Mouse (Mus musculus): ENCODE results near the gene Clrn3. TPM values are rescaled to one million over a fixed set of nuclear protein-coding genes. Genes with fewer than 3 reads are reported as not detected.

Clrn3 gene
- polyA plus RNA-seq, 1 experiment from 2014 or later = 4.1 TPM

GRCm38 (mm10) chr7:135486645-135487382 is 41.6 kb downstream of the Clrn3 start:
- Histone ChIP-seq H3K4me1 (ENCODE audit: control insufficient read depth, insufficient read depth, low read length) (no peaks in the 10 kb centered on the region), H3K36me3 (ENCODE audit: control insufficient read depth, insufficient read depth, low read length) (no peaks in the 10 kb centered on the region), H3K4me3 (replicated peaks; ENCODE audit: low read length) (no peak overlapping the region), H3K27me3 (ENCODE audit: control insufficient read depth, insufficient read depth, low read length) (no peaks in the 10 kb centered on the region), H3K4me2 (ENCODE audit: low read depth, low read length) (no peak overlapping the region), H3K27ac (ENCODE audit: low read length) (no peak overlapping the region), H3K9ac (ENCODE audit: low read length) (no peak overlapping the region), H3K9me3 (replicated peaks; ENCODE audit: control insufficient read depth, low read length) (no peaks in the 10 kb centered on the region)
- peak; percentile 22; the same call in 1 of the 2 replicates for ATAC-seq (ENCODE audit: insufficient read depth, low FRiP score)
- WGBS = 63% methylated on average over 10 of the region's 10 CpGs

GRCm38 (mm10) chr7:135485796-135486410 is 42.6 kb downstream of the Clrn3 start:
- WGBS = 40% methylated on average over 12 of the region's 12 CpGs
- no peaks in the 10 kb centered on the region for H3K9me3 ChIP-seq (replicated peaks; ENCODE audit: control insufficient read depth, low read length)
- no peak overlapping the region for H3K27ac ChIP-seq (ENCODE audit: low read length)
- H3K9ac ChIP-seq (ENCODE audit: low read length) = no peak overlapping the region
- no peaks in the 10 kb centered on the region for H3K36me3 ChIP-seq (ENCODE audit: control insufficient read depth, insufficient read depth, low read length)
- no peak overlapping the region for H3K4me2 ChIP-seq (ENCODE audit: low read depth, low read length)
- H3K4me1 ChIP-seq (ENCODE audit: control insufficient read depth, insufficient read depth, low read length) = no peaks in the 10 kb centered on the region
- H3K4me3 ChIP-seq (replicated peaks; ENCODE audit: low read length) = no peak overlapping the region
- peaks cover 5% of the 10 kb centered on the region; the same call in 1 of the 2 replicates for H3K27me3 ChIP-seq (ENCODE audit: control insufficient read depth, insufficient read depth, low read length)
- no peak for ATAC-seq (ENCODE audit: insufficient read depth, low FRiP score)

GRCm38 (mm10) chr7:135485116-135485795 is 43.2 kb downstream of the Clrn3 start:
- Histone ChIP-seq H3K27me3 (ENCODE audit: control insufficient read depth, insufficient read depth, low read length) (peaks cover 5% of the 10 kb centered on the region; the same call in 1 of the 2 replicates), H3K27ac (ENCODE audit: low read length) (no peak overlapping the region), H3K4me2 (ENCODE audit: low read depth, low read length) (no peak overlapping the region), H3K4me1 (ENCODE audit: control insufficient read depth, insufficient read depth, low read length) (no peaks in the 10 kb centered on the region), H3K4me3 (replicated peaks; ENCODE audit: low read length) (no peak overlapping the region), H3K9me3 (replicated peaks; ENCODE audit: control insufficient read depth, low read length) (no peaks in the 10 kb centered on the region), H3K36me3 (ENCODE audit: control insufficient read depth, insufficient read depth, low read length) (no peaks in the 10 kb centered on the region), H3K9ac (ENCODE audit: low read length) (no peak overlapping the region)
- no peak for ATAC-seq (ENCODE audit: insufficient read depth, low FRiP score)
- 18% methylated on average over 10 of the region's 10 CpGs for WGBS

GRCm38 (mm10) chr7:135484341-135484740 is 44.1 kb downstream of the Clrn3 start:
- WGBS = 54% methylated on average over 11 of the region's 11 CpGs
- H3K4me1 ChIP-seq (ENCODE audit: control insufficient read depth, insufficient read depth, low read length) = 0 out of 2 replicates have a peak, but pooled peaks cover 4% of the 10 kb centered on the region
- no peaks in the 10 kb centered on the region for H3K9me3 ChIP-seq (replicated peaks; ENCODE audit: control insufficient read depth, low read length)
- ATAC-seq (ENCODE audit: insufficient read depth, low FRiP score) = no peak
- no peak overlapping the region for H3K27ac ChIP-seq (ENCODE audit: low read length)
- no peaks in the 10 kb centered on the region for H3K36me3 ChIP-seq (ENCODE audit: control insufficient read depth, insufficient read depth, low read length)
- H3K9ac ChIP-seq (ENCODE audit: low read length) = no peak overlapping the region
- H3K4me2 ChIP-seq (ENCODE audit: low read depth, low read length) = no peak overlapping the region
- H3K27me3 ChIP-seq (ENCODE audit: control insufficient read depth, insufficient read depth, low read length) = peaks cover 5% of the 10 kb centered on the region; the same call in 1 of the 2 replicates
- H3K4me3 ChIP-seq (replicated peaks; ENCODE audit: low read length) = no peak overlapping the region

GRCm38 (mm10) chr7:135483751-135484150 is 44.7 kb downstream of the Clrn3 start:
- H3K27me3 ChIP-seq (ENCODE audit: control insufficient read depth, insufficient read depth, low read length) = peaks cover 5% of the 10 kb centered on the region; the same call in 1 of the 2 replicates
- no peak overlapping the region for H3K4me3 ChIP-seq (replicated peaks; ENCODE audit: low read length)
- ATAC-seq (ENCODE audit: insufficient read depth, low FRiP score) = no peak
- H3K9me3 ChIP-seq (replicated peaks; ENCODE audit: control insufficient read depth, low read length) = no peaks in the 10 kb centered on the region
- H3K9ac ChIP-seq (ENCODE audit: low read length) = no peak overlapping the region
- no peaks in the 10 kb centered on the region for H3K36me3 ChIP-seq (ENCODE audit: control insufficient read depth, insufficient read depth, low read length)
- H3K4me1 ChIP-seq (ENCODE audit: control insufficient read depth, insufficient read depth, low read length) = 0 out of 2 replicates have a peak, but pooled peaks cover 4% of the 10 kb centered on the region
- H3K4me2 ChIP-seq (ENCODE audit: low read depth, low read length) = no peak overlapping the region
- no peak overlapping the region for H3K27ac ChIP-seq (ENCODE audit: low read length)
- WGBS = 45% methylated on average over 6 of the region's 6 CpGs

- Histone ChIP-seq H3K4me1 (ENCODE audit: control insufficient read depth, insufficient read depth, low read length) (0 out of 2 replicates have a peak, but pooled peaks cover 4% of the 10 kb centered on the region), H3K9me3 (replicated peaks; ENCODE audit: control insufficient read depth, low read length) (no peaks in the 10 kb centered on the region), H3K36me3 (ENCODE audit: control insufficient read depth, insufficient read depth, low read length) (no peaks in the 10 kb centered on the region), H3K27me3 (ENCODE audit: control insufficient read depth, insufficient read depth, low read length) (peaks cover 5% of the 10 kb centered on the region; the same call in 1 of the 2 replicates), H3K4me3 (replicated peaks; ENCODE audit: low read length) (no peak overlapping the region), H3K9ac (ENCODE audit: low read length) (no peak overlapping the region), H3K4me2 (ENCODE audit: low read depth, low read length) (no peak overlapping the region), H3K27ac (ENCODE audit: low read length) (no peak overlapping the region)
- 26% methylated on average over 7 of the region's 7 CpGs for WGBS
- ATAC-seq (ENCODE audit: insufficient read depth, low FRiP score) = no peak
Measured at GRCm38 (mm10) chr7:135481150-135481549, 47.3 kb downstream of the Clrn3 start.

GRCm38 (mm10) chr7:135479912-135480311 is 48.5 kb downstream of the Clrn3 start:
- Histone ChIP-seq H3K9ac (ENCODE audit: low read length) (no peak overlapping the region), H3K27ac (ENCODE audit: low read length) (no peak overlapping the region), H3K4me1 (ENCODE audit: control insufficient read depth, insufficient read depth, low read length) (0 out of 2 replicates have a peak, but pooled peaks cover 4% of the 10 kb centered on the region), H3K4me3 (replicated peaks; ENCODE audit: low read length) (no peak overlapping the region), H3K27me3 (ENCODE audit: control insufficient read depth, insufficient read depth, low read length) (peaks cover 5% of the 10 kb centered on the region; the same call in 1 of the 2 replicates), H3K4me2 (ENCODE audit: low read depth, low read length) (no peak overlapping the region), H3K36me3 (ENCODE audit: control insufficient read depth, insufficient read depth, low read length) (no peaks in the 10 kb centered on the region), H3K9me3 (replicated peaks; ENCODE audit: control insufficient read depth, low read length) (no peaks in the 10 kb centered on the region)
- WGBS = 76% methylated on average over 6 of the region's 6 CpGs
- ATAC-seq (ENCODE audit: insufficient read depth, low FRiP score) = no peak

GRCm38 (mm10) chr7:135479322-135479880 is 49.1 kb downstream of the Clrn3 start:
- 0 out of 2 replicates have a peak, but pooled peaks cover 4% of the 10 kb centered on the region for H3K4me1 ChIP-seq (ENCODE audit: control insufficient read depth, insufficient read depth, low read length)
- H3K9me3 ChIP-seq (replicated peaks; ENCODE audit: control insufficient read depth, low read length) = no peaks in the 10 kb centered on the region
- H3K4me3 ChIP-seq (replicated peaks; ENCODE audit: low read length) = no peak overlapping the region
- H3K9ac ChIP-seq (ENCODE audit: low read length) = no peak overlapping the region
- H3K36me3 ChIP-seq (ENCODE audit: control insufficient read depth, insufficient read depth, low read length) = no peaks in the 10 kb centered on the region
- peaks cover 5% of the 10 kb centered on the region; the same call in 1 of the 2 replicates for H3K27me3 ChIP-seq (ENCODE audit: control insufficient read depth, insufficient read depth, low read length)
- no peak overlapping the region for H3K27ac ChIP-seq (ENCODE audit: low read length)
- WGBS = 51% methylated on average over 10 of the region's 10 CpGs
- no peak overlapping the region for H3K4me2 ChIP-seq (ENCODE audit: low read depth, low read length)
- ATAC-seq (ENCODE audit: insufficient read depth, low FRiP score) = no peak

Data from stomach, embryonic 16.5 days (tissue).